Comparison of ENCODE assay signal across 18 mouse cellular contexts in the genomic region with DNA sequence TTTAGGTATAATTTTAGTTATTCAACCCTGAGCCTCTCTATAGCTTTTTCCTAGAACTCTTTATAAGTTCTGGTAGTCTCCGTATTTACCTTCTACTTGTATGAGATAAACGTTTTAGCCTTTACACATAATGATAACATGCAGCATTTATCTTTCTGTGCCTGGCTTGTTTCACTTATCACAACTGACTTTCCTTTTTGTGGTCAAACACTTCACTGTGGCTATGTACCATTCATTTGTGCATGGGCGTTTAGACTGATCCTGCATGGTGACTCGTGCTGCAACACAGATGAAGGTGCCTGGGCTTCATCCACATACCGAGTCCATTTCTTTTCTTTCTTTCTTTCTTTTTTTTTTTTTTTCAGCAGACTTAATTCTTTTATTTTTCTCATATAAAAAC. TPM values are rescaled to one million over a fixed set of nuclear protein-coding genes. Genes with fewer than 3 reads are reported as not detected.
"Had no signal": no experiment of that assay in that cellular context is flagged by ENCODE, and none has a peak within 500 bp of the region (broad histone marks: within the 10 kb centered on the region; RNA-seq: fewer than 3 reads in every experiment).

No protein-coding gene starts in this region.

- ATAC-seq: intestine, embryonic 16.5 days; midbrain, embryonic 15.5 days had no signal

- H3K27ac ChIP-seq: hindbrain, embryonic 15.5 days; kidney, embryonic 15.5 days; limb, embryonic 13.5 days; midbrain, embryonic 15.5 days had no signal

- H3K4me2 ChIP-seq: hindbrain, embryonic 15.5 days; kidney, embryonic 15.5 days; limb, embryonic 13.5 days; midbrain, embryonic 11.5 days; midbrain, embryonic 15.5 days had no signal

- H3K4me1 ChIP-seq: hindbrain, embryonic 15.5 days; kidney, embryonic 15.5 days; limb, embryonic 13.5 days; midbrain, embryonic 15.5 days had no signal

- H3K9me3 ChIP-seq: hindbrain, embryonic 15.5 days; kidney, embryonic 15.5 days; limb, embryonic 13.5 days; midbrain, embryonic 15.5 days had no signal

- DNase-seq: kidney, adult 2 months; kidney, postnatal 14 days; layer of hippocampus, adult 9-11 months; left cerebral cortex, postnatal 4 days; lung, adult 18-20 months; right cerebral cortex, adult 18-20 months; right cerebral cortex, postnatal 25 days; thymus, postnatal 36 days had no signal

- H3K27me3 ChIP-seq: hindbrain, embryonic 15.5 days; kidney, embryonic 15.5 days; limb, embryonic 13.5 days; midbrain, embryonic 15.5 days had no signal

- H3K9ac ChIP-seq: hindbrain, embryonic 15.5 days; kidney, embryonic 15.5 days; limb, embryonic 13.5 days; midbrain, embryonic 15.5 days had no signal

- H3K4me3 ChIP-seq: hindbrain, embryonic 15.5 days; kidney, embryonic 15.5 days; limb, embryonic 13.5 days; midbrain, embryonic 15.5 days had no signal

RNA-seq across cellular contexts. Expression of a gene that starts 49.8 kb away (rescaled TPM):
- total RNA-seq: left cerebral cortex, postnatal 10 days; left cerebral cortex, postnatal 4 days had no signal
- polyA plus RNA-seq: kidney, adult 2 months; kidney, embryonic 15.5 days; lung, embryonic 16.5 days; midbrain, embryonic 15.5 days; neural tube, embryonic 14.5 days; small intestine, adult 2 months had no signal
